Mouse (Mus musculus) frontal cortex, postnatal 36 days (tissue): ENCODE data around the gene Mief1.

Source experiments
- DNase-seq, 2 experiments: peaks; one replicate each; pipeline ENCODE4 v3.0.0; 2022; ENCODE audit warnings: low spot score in 2 of 2

Gene Mief1

GRCm38 (mm10) chr15:80228071-80228800 lies 5.6 kb upstream of the Mief1 start:
- no peak for DNase-seq

- no peak for DNase-seq
Measured at GRCm38 (mm10) chr15:80232331-80232730, 1.5 kb upstream of the Mief1 start.

- DNase-seq: no peak
Measured at GRCm38 (mm10) chr15:80233053-80233452, 765 bp upstream of the Mief1 start.

GRCm38 (mm10) chr15:80235535-80235934 lies 1.7 kb downstream of the Mief1 start, which contains the start of gene AC140267.1:
Gene AC140267.1, plus strand, starts transcription at chr15:80235835.
- DNase-seq: no peak

- DNase-seq: no peak
Measured at GRCm38 (mm10) chr15:80248135-80248534, 14.3 kb downstream of the Mief1 start.

GRCm38 (mm10) chr15:80248596-80248995 lies 14.8 kb downstream of the Mief1 start:
- DNase-seq: no peak

- no peak for DNase-seq
Measured at GRCm38 (mm10) chr15:80249672-80250071, 15.9 kb downstream of the Mief1 start.

GRCm38 (mm10) chr15:80250586-80250985 lies 16.8 kb downstream of the Mief1 start:
- no peak for DNase-seq

- DNase-seq: no peak
Measured at GRCm38 (mm10) chr15:80253530-80253929, 19.7 kb downstream of the Mief1 start.

GRCm38 (mm10) chr15:80254207-80254606 lies 20.4 kb downstream of the Mief1 start:
- DNase-seq: no peak

GRCm38 (mm10) chr15:80254847-80255645 lies 21.2 kb downstream of the Mief1 start, which contains the start of gene Atf4:
Gene Atf4, plus strand, starts transcription at chr15:80255184.
- peak; percentile 99 to 100 for DNase-seq

GRCm38 (mm10) chr15:80255646-80256121 lies 21.9 kb downstream of the Mief1 start:
- DNase-seq: peak; percentile 53 to 57

GRCm38 (mm10) chr15:80256242-80256641 lies 22.4 kb downstream of the Mief1 start:
- no peak for DNase-seq

GRCm38 (mm10) chr15:80256656-80257601 lies 23.1 kb downstream of the Mief1 start:
- DNase-seq: no peak

GRCm38 (mm10) chr15:80257602-80258239 lies 23.9 kb downstream of the Mief1 start:
- no peak for DNase-seq

- peak in 1 of 2 experiments; percentile 27 for DNase-seq
Measured at GRCm38 (mm10) chr15:80258240-80259170, 24.7 kb downstream of the Mief1 start.

- no peak for DNase-seq
Measured at GRCm38 (mm10) chr15:80259406-80260045, 25.7 kb downstream of the Mief1 start.

- DNase-seq: peak; percentile 81 to 87
Measured at GRCm38 (mm10) chr15:80260677-80261076, 26.9 kb downstream of the Mief1 start.

- DNase-seq: no peak
Measured at GRCm38 (mm10) chr15:80261100-80261499, 27.3 kb downstream of the Mief1 start.
